Mouse (Mus musculus) lung, postnatal 14 days (tissue): Measurements from ENCODE around the gene Cacng8.

Source experiments
- DNase-seq: peaks from one replicate; pipeline ENCODE4 v3.0.0; 2021

The Cacng8 gene

DNA sequence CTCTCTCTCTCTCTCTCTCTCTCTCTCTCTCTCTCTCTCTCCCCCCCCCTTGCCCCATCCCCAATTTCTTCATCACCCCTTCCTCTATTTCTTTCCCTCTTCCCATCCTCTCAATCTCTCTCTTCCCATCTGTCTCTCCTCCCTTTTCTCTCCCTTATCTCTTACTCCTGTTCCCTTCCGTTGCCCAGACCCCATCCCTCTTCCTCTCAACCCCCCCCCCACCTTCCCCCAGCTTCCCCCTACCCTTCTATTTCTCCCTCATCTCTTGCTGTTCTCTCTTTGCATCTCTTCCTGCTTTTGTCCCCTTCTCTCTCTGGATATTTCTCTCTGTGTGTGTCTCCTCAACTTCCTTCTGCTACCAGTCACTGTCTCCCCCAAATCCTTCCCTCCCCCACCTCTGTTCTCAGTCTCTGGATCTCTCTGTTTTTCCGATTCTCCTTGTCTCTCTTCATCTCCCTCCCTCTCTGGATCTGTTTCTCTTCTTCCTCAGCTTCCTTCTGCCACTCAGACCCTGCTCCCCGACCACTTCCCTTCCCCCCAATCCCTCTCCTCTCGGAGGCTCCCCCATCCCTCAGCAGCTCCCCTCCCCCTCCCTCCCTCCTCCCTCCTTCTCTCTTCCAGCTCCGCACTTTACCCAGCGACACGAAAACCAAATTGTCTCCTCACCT, at the start of gene Cacng8:
Cacng8 (plus strand) TSS at position 271 of the 668 bp plus-strand sequence.
- DNase-seq: no peak

- no peak for DNase-seq
These were observed 46.6 kb upstream of the Cacng8 start for GRCm38 (mm10) chr7:3343861-3344260.

- DNase-seq: no peak
These were observed 45.2 kb upstream of the Cacng8 start for GRCm38 (mm10) chr7:3345301-3345700.

GRCm38 (mm10) chr7:3347366-3348287, 42.9 kb upstream of the Cacng8 start:
- no peak for DNase-seq

DNA sequence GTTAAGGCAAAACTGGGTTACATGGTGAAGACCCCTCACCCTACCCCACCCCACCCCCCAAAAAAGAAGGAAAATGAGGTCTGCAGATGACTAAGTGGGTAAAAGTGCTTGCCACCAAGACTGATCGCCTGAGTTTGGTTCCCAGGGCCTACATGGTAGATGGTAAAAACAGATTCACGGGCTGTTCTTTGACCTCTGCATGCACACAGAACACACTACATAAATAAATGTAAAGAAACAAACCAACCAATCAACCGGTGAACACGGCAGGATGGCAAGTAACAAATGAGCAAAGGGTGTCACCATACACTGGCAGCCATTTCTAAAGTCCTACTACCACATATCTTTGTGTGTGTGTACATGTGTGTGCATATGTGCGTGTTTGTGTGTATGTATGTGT, 42.2 kb upstream of the Cacng8 start:
- DNase-seq: no peak

GRCm38 (mm10) chr7:3349775-3350174, 40.7 kb upstream of the Cacng8 start:
- no peak for DNase-seq

GRCm38 (mm10) chr7:3351536-3351935, 38.9 kb upstream of the Cacng8 start:
- DNase-seq: no peak

GRCm38 (mm10) chr7:3354850-3355249, 35.6 kb upstream of the Cacng8 start:
- no peak for DNase-seq

- no peak for DNase-seq
These were observed 29.8 kb upstream of the Cacng8 start for GRCm38 (mm10) chr7:3360678-3361077.

- DNase-seq: no peak
These were observed 24.8 kb upstream of the Cacng8 start for GRCm38 (mm10) chr7:3365547-3366279.

DNA sequence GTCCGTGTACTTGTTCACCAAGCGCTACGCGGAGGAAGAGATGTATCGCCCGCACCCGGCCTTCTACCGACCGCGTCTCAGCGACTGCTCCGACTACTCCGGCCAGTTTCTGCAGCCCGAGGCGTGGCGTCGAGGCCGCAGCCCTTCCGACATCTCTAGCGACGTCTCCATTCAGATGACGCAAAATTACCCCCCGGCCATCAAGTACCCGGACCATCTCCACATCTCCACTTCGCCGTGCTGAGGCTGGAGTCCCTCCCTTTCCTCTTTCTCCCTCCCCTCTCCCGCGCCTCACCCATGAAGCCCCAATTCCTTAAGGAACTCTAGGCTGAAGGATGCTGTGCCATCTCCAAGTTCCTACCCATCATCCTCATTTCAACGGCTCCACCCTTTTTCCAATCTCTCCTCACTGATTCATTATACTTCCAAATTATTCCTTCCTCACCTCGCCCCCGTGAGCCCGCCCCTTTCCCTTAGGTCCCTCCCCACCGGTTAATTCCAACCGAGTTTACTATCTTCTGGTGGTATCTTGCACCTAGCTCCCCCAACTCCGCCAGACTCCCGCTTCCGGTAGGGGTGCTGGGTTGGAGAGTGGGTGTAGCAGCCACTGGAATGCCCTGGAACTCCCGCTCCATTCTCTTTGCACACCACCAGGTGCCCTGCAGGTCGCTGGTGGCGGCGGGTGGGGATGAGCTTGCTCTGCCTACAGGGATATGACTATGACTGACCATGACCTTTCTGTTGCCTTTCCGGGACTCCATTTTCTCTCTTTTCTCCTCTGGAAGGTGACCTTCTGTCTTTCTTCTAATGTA, 23.6 kb upstream of the Cacng8 start:
- no peak for DNase-seq

DNA sequence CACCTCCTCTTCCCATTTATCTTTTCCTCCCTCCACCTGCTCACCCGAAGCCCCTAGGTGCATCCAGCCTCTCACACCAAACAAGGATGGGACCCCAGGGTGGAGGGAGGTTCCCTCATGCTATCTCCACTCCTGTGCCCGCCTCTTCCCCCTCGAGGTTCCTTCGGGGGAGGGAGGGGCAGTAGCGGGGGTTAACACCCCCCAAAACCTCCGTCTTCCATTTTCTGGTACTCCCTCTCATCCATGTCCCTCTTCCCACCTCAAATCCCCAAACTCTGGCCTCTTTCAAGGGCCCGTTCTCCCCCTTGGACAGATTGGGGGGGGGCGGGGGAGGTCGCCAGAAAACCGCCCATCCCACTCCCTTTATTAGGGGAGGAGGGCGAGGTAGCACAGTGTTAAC, 22.9 kb upstream of the Cacng8 start:
- DNase-seq: no peak

DNA sequence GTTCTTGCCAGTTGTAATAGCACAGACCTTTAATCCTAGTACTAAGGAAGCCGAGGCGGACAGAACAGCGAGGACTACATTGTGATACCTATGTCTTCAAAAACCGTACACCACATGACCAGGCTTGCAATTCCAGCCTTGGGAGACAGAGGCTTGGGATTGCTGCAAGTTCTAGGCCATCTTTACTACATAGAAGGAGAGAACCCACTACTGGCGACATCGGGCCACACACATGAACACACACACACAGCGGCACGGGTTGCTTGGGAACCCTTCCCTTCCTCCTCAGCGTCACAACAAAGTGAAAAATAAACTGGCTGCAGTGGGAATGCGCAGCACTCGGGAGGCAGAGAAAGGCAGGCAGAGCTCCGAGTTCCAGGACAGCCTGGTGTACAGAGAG, 22.2 kb upstream of the Cacng8 start:
- no peak for DNase-seq

DNA sequence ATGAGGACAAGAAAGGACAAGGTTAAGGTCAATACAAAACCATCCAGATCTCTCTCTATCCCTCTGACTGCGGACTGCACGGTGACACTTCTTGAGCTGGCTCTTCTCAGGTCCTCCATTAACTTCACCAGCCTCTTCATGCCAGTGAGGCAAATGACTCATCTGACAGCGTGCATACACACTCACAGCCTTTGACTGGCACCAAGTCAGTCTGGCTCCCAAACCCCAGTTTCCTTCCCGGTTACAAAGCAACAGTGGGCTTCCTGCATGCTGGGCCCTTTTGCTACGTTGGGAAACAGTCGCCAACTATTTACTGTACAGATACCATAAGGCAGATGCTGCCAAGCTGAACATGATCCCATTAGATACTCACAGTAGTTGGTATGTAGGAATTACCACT, 21.3 kb upstream of the Cacng8 start:
- DNase-seq: no peak

GRCm38 (mm10) chr7:3370407-3370806, 20.1 kb upstream of the Cacng8 start:
- no peak for DNase-seq

DNA sequence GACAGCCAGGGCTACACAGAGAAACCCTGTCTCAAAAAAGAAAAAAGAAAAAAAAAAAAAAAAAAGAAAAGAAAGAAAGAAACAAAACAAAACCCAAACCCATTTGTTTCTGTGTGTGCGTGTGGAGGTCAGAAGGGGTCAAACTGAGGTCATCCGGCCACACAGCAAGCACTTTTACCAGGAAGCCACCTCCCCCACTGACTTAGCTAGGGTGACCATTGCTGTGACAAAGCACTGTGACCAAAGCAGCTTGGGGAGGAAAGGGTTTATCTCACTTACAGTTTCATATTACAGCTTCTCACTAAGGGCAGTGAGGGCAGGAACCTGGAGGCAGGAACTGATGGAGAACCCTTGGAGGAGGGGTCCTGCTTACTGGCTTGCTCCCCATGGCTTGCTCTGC, 18.1 kb upstream of the Cacng8 start:
- DNase-seq: no peak

DNA sequence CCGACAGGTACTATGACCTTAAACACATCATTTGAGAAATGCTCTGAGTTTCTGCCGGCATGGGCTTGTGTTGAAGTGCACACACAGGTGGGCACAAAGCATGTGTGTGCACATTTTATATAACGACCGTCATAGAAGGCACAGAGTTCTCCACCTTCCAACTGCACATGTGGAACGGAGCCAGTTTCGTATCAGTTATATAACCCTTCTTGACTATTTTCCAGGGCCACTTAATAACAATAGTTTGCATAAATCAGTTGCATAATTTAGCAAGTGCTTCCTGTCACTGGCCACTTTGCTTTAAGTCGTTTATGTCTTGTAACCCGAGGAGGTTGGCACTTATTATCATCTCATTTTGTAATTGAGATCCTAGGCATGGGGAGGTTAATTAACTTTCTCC, 16.7 kb upstream of the Cacng8 start:
- DNase-seq: peak; percentile 17

DNA sequence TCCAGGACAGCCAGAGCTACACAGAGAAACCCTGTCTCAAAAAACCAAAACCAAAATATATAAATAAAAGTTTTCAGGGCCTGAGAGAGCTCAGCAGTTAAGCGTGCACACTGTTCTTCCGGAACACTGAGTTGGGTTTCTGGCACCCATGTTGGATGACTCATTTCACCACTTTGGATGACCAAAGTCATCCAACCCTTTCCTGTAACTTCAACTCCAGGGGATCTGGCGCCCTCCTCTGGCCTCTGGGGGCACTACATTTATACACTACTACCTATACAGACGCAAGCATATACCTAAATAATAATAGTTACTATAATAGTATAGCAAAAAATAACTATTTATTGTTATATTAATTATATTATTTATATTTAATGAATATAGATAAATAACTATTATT, 13.7 kb upstream of the Cacng8 start:
- peak; percentile 72 for DNase-seq

GRCm38 (mm10) chr7:3382123-3382522, 8.4 kb upstream of the Cacng8 start:
- DNase-seq: no peak

GRCm38 (mm10) chr7:3384807-3385319, 5.6 kb upstream of the Cacng8 start:
- no peak for DNase-seq

GRCm38 (mm10) chr7:3386036-3386730, 4.3 kb upstream of the Cacng8 start:
- no peak for DNase-seq

DNA sequence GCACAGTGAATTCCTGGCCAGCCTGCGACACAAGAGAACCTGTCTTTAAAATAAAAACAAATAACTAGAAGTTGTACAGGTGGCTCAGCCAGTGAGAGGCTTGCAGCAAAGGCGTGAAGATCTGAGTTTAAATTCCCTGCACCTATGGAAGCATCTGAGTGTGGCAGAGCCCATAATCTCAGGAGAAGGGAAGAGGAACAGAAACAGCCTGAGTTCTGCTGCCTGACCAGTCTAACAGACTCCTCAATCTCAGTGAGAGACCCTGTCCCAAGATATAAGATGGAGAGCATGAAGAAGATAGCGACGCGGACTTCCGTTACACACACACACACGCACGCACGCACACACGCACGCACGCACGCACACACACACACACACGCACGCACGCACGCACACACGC, 2.7 kb upstream of the Cacng8 start:
- DNase-seq: no peak
